Mouse (Mus musculus): ENCODE results near the gene Cpz. TPM values are rescaled to one million over a fixed set of nuclear protein-coding genes. Genes with fewer than 3 reads are reported as not detected.

Gene Cpz
- polyA plus RNA-seq, 2 experiments, result 0.89 to 1.0 TPM

GRCm38 (mm10) chr5:35563449-35563848 lies 38.0 kb upstream of the Cpz start:
- Histone ChIP-seq H3K4me3 (ENCODE audit: insufficient read depth in 1 of 2, low read depth in 2 of 2, low read length in 2 of 2) (no peak overlapping the region), H3K27me3 (ENCODE audit: control insufficient read depth, insufficient read depth, low read length) (no peaks in the 10 kb centered on the region), H3K27ac (no peak overlapping the region), H3K36me3 (replicated peaks; ENCODE audit: control insufficient read depth, insufficient read depth, low read depth) (peaks cover 15% of the 10 kb centered on the region), H3K9ac (replicated peaks) (no peak overlapping the region), H3K4me1 (replicated peaks; ENCODE audit: control insufficient read depth in 2 of 2, insufficient read depth in 2 of 2, low read length in 1 of 2) (no peaks in the 10 kb centered on the region), H3K9me3 (ENCODE audit: control insufficient read depth, low read length) (no peaks in the 10 kb centered on the region), H3K4me2 (ENCODE audit: low read depth) (no peak overlapping the region)
- ATAC-seq (ENCODE audit: insufficient read depth) (no peak), DNase-seq (ENCODE audit: low read depth in 3 of 3, low spot score in 3 of 3) (peak; percentile 17 to 26 (median 22))
- WGBS (ENCODE audit: insufficient replicate concordance), result 0% methylated on average over 1 of the region's 1 CpGs
- peak; percentile 98 for TF ChIP-seq CTCF (IDR thresholded peaks at IDR 0.05; ENCODE audit: low read depth)
- no peak for TF ChIP-seq EP300 (IDR thresholded peaks at IDR 0.05; ENCODE audit: low read depth)

- TF ChIP-seq CTCF (IDR thresholded peaks at IDR 0.05; ENCODE audit: low read depth), result no peak
- no peak for TF ChIP-seq EP300 (IDR thresholded peaks at IDR 0.05; ENCODE audit: low read depth)
- no peaks in the 10 kb centered on the region for H3K27me3 ChIP-seq (ENCODE audit: control insufficient read depth, insufficient read depth, low read length)
- no peak overlapping the region for H3K4me2 ChIP-seq (ENCODE audit: low read depth)
- H3K4me1 ChIP-seq (replicated peaks; ENCODE audit: control insufficient read depth in 2 of 2, insufficient read depth in 2 of 2, low read length in 1 of 2), result no peaks in the 10 kb centered on the region
- H3K27ac ChIP-seq, result no peak overlapping the region
- ATAC-seq (ENCODE audit: insufficient read depth) (no peak), DNase-seq (ENCODE audit: low read depth in 3 of 3, low spot score in 3 of 3) (no peak)
- H3K9me3 ChIP-seq (ENCODE audit: control insufficient read depth, low read length), result no peaks in the 10 kb centered on the region
- H3K4me3 ChIP-seq (ENCODE audit: insufficient read depth in 1 of 2, low read depth in 2 of 2, low read length in 2 of 2), result no peak overlapping the region
- no peak overlapping the region for H3K9ac ChIP-seq (replicated peaks)
- WGBS (ENCODE audit: insufficient replicate concordance), result 58% methylated on average over 2 of the region's 2 CpGs
- peaks cover 17% of the 10 kb centered on the region for H3K36me3 ChIP-seq (replicated peaks; ENCODE audit: control insufficient read depth, insufficient read depth, low read depth)
Observed at GRCm38 (mm10) chr5:35562616-35563015, 37.1 kb upstream of the Cpz start.

- DNase-seq (ENCODE audit: low read depth in 3 of 3, low spot score in 3 of 3) (no peak), ATAC-seq (ENCODE audit: insufficient read depth) (no peak)
- H3K9ac ChIP-seq (replicated peaks), result no peak overlapping the region
- peaks cover 17% of the 10 kb centered on the region for H3K36me3 ChIP-seq (replicated peaks; ENCODE audit: control insufficient read depth, insufficient read depth, low read depth)
- no peaks in the 10 kb centered on the region for H3K4me1 ChIP-seq (replicated peaks; ENCODE audit: control insufficient read depth in 2 of 2, insufficient read depth in 2 of 2, low read length in 1 of 2)
- no peak for TF ChIP-seq EP300 (IDR thresholded peaks at IDR 0.05; ENCODE audit: low read depth)
- no peak for TF ChIP-seq CTCF (IDR thresholded peaks at IDR 0.05; ENCODE audit: low read depth)
- H3K4me2 ChIP-seq (ENCODE audit: low read depth), result no peak overlapping the region
- no peak overlapping the region for H3K4me3 ChIP-seq (ENCODE audit: insufficient read depth in 1 of 2, low read depth in 2 of 2, low read length in 2 of 2)
- H3K27me3 ChIP-seq (ENCODE audit: control insufficient read depth, insufficient read depth, low read length), result no peaks in the 10 kb centered on the region
- no peak overlapping the region for H3K27ac ChIP-seq
- H3K9me3 ChIP-seq (ENCODE audit: control insufficient read depth, low read length), result no peaks in the 10 kb centered on the region
- WGBS (ENCODE audit: insufficient replicate concordance), result 56% methylated on average over 8 of the region's 8 CpGs
Observed at GRCm38 (mm10) chr5:35559447-35559846, 33.9 kb upstream of the Cpz start.

- H3K27me3 ChIP-seq (ENCODE audit: control insufficient read depth, insufficient read depth, low read length), result no peaks in the 10 kb centered on the region
- H3K36me3 ChIP-seq (replicated peaks; ENCODE audit: control insufficient read depth, insufficient read depth, low read depth), result peaks cover 12% of the 10 kb centered on the region
- DNase-seq (ENCODE audit: low read depth in 3 of 3, low spot score in 3 of 3) (no peak), ATAC-seq (ENCODE audit: insufficient read depth) (no peak)
- H3K9me3 ChIP-seq (ENCODE audit: control insufficient read depth, low read length), result no peaks in the 10 kb centered on the region
- no peaks in the 10 kb centered on the region for H3K4me1 ChIP-seq (replicated peaks; ENCODE audit: control insufficient read depth in 2 of 2, insufficient read depth in 2 of 2, low read length in 1 of 2)
- H3K4me3 ChIP-seq (ENCODE audit: insufficient read depth in 1 of 2, low read depth in 2 of 2, low read length in 2 of 2), result no peak overlapping the region
- H3K27ac ChIP-seq, result no peak overlapping the region
- TF ChIP-seq EP300 (IDR thresholded peaks at IDR 0.05; ENCODE audit: low read depth) (no peak), CTCF (IDR thresholded peaks at IDR 0.05; ENCODE audit: low read depth) (peak; percentile 17; the same call in 1 of the 2 replicates)
- no peak overlapping the region for H3K9ac ChIP-seq (replicated peaks)
- 74% methylated on average over 13 of the region's 13 CpGs for WGBS (ENCODE audit: insufficient replicate concordance)
- H3K4me2 ChIP-seq (ENCODE audit: low read depth), result no peak overlapping the region
Observed at GRCm38 (mm10) chr5:35557946-35558621, 32.6 kb upstream of the Cpz start.

GRCm38 (mm10) chr5:35556393-35556792 lies 30.9 kb upstream of the Cpz start:
- no peak overlapping the region for H3K27ac ChIP-seq
- no peaks in the 10 kb centered on the region for H3K9me3 ChIP-seq (ENCODE audit: control insufficient read depth, low read length)
- H3K9ac ChIP-seq (replicated peaks), result no peak overlapping the region
- H3K36me3 ChIP-seq (replicated peaks; ENCODE audit: control insufficient read depth, insufficient read depth, low read depth), result peaks cover 5% of the 10 kb centered on the region; the same call in 1 of the 2 replicates
- no peak overlapping the region for H3K4me2 ChIP-seq (ENCODE audit: low read depth)
- no peaks in the 10 kb centered on the region for H3K27me3 ChIP-seq (ENCODE audit: control insufficient read depth, insufficient read depth, low read length)
- 63% methylated on average over 7 of the region's 7 CpGs for WGBS (ENCODE audit: insufficient replicate concordance)
- no peaks in the 10 kb centered on the region for H3K4me1 ChIP-seq (replicated peaks; ENCODE audit: control insufficient read depth in 2 of 2, insufficient read depth in 2 of 2, low read length in 1 of 2)
- DNase-seq (ENCODE audit: low read depth in 3 of 3, low spot score in 3 of 3) (no peak), ATAC-seq (ENCODE audit: insufficient read depth) (no peak)
- TF ChIP-seq EP300 (IDR thresholded peaks at IDR 0.05; ENCODE audit: low read depth), result no peak
- no peak for TF ChIP-seq CTCF (IDR thresholded peaks at IDR 0.05; ENCODE audit: low read depth)
- no peak overlapping the region for H3K4me3 ChIP-seq (ENCODE audit: insufficient read depth in 1 of 2, low read depth in 2 of 2, low read length in 2 of 2)

Measured in liver, embryonic 14.5 days (tissue).